Mouse (Mus musculus): ENCODE results near the gene 4930404N11Rik. TPM values are rescaled to one million over a fixed set of nuclear protein-coding genes. Genes with fewer than 3 reads are reported as not detected.

The 4930404N11Rik gene
- total RNA-seq, 4 experiments from 2014 or later, result 1.0 to 3.2 (median 1.4) TPM

DNA sequence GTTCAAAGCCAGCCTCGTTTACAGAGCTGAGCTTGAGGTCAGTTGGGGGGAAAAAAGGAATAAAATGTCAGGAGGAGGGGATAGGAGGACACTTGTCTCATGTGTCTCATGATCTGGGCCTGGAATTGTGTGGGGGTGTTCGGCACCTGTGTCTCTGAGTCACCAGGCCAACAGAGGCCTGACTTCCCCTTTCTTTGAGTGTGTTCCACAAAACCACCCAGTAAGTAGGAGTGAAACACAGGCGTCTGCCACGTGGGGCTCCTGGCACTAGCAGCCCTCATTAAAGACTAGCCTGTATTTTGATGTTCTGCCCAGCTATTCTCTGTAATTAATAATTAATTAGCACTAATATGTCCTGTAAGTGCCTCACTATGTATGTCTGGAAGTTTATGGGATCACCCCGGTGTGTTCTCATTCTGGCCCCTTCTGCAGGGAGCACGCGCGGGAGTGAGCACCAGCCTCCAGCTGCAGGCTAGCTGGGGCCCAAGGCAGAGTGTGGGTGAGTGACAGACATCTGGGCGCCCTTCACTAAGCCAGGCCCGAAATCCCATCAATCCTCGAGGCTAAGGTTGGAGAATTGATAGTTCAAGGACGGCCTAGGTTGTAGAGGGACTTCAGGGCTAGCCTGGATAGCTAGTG lies 9.1 kb downstream of the 4930404N11Rik start:
- DNase-seq (ENCODE audit: low spot score in 2 of 2), result no peak

DNA sequence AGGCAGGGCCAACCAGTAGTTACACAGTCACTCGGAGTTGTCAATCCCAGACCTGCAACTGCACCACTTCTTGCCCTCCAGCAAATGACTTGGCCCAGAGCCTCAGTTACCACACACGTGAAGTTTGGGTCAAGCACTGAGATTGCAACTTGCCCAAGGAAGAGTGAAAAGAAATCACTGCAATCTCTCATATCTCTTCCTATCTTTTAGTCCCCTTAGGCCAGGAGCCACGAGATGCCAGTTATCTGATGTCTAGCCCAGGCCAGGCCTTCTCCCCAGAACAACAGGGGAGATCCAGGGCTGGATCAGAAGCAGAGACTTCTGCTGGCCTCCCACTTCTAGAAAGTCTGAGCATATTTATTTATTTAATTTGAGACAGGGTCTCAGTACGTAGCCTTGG lies 10.1 kb downstream of the 4930404N11Rik start:
- no peak for DNase-seq (ENCODE audit: low spot score in 2 of 2)

DNA sequence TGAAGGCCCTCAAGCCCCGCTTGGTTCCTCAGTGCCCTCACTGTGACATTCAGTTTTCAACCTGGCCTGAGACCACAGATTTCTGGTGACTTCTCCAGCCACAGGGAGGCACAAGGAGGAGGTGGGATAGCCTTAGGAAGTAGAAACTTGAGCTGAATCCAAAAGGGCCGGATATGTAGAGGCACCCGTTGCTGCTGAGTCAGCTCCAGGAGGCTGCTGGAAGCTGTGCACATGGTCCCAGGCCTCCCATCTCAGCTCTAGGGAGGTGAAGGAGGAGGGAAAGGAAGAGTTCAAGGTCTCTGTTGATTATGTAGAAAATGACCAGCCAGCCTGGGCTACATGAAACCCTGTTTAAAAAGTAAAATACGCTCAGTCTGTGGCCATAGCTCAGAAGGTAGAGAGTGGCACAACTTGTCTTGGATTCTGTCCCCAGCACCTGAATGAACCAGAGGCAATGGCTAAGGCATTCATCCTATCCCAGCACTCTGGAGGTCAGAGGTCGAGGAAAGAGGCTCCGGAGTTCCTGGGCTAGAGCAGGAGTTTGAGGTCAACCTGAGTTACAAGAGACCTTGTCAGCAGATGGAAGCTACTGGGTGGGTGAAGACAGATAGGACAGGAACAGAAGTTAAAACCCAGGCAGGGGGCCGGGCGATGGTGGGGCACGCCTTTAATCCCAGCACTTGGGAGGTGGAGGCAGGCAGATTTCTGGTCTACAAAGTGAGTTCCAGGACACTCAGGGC lies 10.7 kb downstream of the 4930404N11Rik start:
- no peak for DNase-seq (ENCODE audit: low spot score in 2 of 2)

DNA sequence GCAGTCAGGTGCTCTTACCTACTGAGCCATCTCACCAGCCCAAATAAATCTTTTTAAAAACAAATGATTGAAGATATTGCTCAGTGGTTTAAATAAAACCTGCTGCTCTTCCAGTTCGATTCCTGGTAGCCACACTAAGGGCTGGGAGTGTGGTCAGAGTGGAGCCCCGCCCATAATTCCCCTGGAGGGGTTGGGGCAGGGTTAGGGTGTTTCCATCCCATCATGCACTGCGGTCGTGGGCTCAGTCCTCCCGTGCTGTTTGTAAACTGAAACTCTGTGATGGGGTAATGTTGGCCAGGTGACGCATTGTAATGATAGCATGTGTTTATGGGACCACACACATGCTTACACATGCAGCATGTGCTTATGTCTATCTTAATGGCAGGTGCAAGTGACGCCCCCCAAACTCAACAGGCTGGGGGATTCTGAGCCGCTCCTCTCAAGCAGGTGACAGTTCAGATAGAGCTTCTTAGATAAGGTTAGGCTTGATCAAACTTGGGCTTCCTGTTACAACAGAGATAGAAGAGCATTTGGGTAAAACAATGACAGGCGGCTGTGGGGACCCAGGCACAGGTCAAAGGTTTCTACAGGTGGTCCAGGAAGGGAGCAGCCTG lies 13.8 kb downstream of the 4930404N11Rik start:
- no peak for DNase-seq (ENCODE audit: low spot score in 2 of 2)

DNA sequence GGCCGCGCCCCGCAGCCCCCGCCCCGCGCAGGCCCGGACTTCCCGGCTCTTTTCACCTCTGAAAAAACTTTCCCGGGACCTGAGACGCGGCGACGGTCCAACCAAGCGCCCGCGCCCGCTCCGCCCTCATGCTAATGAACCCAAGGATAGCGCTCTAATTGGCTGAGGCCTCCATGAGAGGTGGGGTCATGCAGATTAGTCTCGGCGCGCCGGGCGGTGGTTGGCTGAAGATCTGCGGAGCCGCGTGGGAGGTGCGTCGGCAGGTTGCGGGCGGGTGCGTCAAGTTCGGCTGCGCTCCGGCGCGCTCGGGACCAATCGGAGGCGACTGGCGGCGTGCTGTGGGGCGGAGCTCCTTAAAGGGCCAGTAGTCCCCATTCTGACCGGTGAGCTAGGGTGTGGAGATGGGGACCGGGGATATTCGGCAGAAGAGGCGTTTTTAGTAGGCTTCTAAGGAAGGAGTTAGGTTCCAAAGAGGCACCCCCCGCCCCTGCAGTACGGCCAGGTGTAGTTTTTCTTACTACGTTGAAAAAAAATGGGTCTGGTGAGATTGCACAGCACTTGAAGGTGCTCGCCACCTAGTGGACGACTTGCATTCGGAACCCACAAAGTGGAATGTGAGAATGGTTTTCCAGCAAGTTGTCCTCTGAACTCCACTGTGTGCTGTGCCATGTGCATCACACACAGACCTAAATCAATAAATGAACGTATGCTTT lies 15.1 kb downstream of the 4930404N11Rik start, which contains the start of gene Hmg20b:
TSS of gene Hmg20b (minus strand) at position 130 of the 713 bp plus-strand sequence.
- peak; percentile 99 for DNase-seq (ENCODE audit: low spot score in 2 of 2)

DNA sequence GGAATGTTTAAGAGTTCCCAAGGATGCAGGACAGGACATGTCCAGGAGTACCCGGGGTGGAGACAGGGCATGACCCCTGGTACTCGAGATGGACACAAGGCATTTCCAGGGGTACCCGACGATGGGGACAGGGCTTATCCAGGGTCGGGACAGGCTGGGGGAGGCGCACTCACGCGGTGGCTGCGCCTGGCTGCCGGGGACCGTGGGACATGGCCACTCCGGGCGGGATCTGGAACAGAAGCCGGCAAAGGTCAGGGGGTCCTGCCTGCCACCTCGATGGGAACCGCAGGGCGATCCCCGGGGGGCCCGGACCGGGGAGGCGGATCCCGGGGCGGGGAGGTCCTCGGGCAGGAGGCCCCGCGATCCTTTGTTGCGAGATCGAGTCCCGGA lies 15.7 kb downstream of the 4930404N11Rik start:
- DNase-seq (ENCODE audit: low spot score in 2 of 2), result no peak

DNA sequence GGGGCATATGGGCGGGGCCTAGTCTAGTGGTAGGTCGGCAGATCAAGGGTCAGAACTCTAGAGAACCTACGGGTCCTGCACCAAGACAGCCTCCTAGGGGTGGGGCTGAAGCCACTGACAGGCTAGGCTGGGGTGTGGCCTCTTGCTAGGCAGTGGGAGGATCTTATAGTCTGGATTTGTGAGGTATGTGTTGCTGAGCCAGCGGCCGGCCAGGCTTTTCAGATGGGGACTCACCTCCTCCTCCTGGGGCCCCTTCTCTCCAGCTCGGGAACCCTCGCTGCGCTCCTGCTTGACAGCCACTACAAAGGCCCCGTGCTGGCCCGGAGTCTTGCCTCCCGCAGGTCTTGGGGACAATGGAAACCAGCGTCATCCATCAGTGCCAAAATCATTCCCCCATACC lies 16.5 kb downstream of the 4930404N11Rik start:
- no peak for DNase-seq (ENCODE audit: low spot score in 2 of 2)

DNA sequence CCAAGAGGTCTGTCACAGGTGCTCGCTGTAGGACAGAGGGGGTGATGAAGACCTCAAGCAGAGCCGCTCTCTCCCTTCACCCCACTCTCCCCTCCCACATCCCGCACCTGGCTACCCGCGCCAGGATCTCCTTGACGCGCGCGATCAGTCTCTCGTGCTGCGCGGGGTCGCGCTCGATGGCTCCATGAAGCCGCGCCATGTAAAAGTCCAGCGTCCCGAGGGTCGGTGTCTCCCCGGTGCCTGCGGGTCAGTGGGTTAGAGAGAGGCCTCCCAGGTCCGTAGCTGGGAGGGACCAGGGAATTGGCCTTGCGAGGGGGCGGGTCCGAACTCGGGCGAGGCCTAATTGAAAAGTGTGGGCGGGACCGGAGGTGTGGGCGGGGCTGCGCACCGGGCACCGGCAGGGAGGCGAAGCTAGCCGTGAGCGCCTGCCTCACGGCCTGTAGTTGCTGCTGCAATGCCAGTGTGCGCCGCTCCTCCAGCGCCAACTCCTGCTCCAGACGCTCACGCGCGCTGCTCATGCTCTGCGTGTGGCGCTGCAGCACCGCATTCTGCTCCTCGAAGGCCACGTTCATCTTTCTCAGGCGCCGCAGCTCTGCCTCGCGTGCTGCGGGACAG lies 19.1 kb downstream of the 4930404N11Rik start:
- DNase-seq (ENCODE audit: low spot score in 2 of 2), result no peak

DNA sequence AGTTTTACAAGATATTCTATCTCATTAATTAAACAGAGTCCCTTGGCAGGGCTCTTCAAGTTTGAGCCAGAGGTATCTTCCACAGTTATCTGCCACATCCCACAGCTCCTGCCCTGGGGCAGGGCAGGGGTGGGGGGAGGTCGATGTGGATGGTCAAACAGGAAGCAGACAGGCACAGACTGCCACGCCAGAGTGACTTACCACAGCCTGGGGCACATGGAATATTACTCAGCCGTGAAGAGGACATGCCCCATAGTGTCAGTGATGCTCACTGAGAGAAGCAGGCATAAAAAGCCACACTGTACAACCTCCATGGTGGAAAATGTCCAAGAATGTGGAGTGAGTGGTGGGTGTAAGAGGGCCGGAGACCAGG lies 20.5 kb downstream of the 4930404N11Rik start:
- no peak for DNase-seq (ENCODE audit: low spot score in 2 of 2)

DNA sequence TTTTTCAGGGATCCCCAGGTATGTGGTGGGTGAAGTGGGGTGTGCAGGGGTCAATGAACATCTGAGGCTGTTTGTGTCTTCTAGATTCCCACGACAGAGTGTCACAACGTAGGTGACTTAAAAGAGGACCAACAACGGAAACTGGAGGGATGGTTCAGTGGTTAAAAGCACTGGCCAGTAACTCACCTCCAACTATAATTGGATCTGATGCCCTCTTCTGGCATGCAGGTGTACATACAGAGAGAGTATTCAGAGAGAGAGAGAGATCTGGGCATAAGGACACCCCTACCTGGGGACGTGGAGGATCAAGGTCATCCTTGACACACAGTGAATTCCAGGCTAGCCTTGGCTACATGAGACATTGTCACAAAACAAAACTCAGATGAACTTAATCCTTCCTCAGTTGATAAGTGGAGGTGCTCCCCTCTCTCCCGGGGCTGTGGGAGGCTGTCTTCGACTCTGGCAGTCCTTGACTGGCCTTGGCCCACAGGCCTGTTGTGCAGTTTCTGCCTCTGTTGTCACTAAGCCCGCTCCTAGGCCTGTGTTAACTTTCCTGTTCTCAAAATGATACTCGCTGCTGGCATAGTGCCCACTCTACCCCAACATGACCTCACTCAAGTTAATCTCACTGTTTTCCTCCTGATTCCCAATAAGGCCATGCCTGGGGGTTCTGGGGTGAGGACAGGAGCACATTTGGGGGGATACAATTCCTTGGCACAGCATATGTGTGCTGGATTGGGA lies 21.0 kb downstream of the 4930404N11Rik start:
- DNase-seq (ENCODE audit: low spot score in 2 of 2), result no peak

DNA sequence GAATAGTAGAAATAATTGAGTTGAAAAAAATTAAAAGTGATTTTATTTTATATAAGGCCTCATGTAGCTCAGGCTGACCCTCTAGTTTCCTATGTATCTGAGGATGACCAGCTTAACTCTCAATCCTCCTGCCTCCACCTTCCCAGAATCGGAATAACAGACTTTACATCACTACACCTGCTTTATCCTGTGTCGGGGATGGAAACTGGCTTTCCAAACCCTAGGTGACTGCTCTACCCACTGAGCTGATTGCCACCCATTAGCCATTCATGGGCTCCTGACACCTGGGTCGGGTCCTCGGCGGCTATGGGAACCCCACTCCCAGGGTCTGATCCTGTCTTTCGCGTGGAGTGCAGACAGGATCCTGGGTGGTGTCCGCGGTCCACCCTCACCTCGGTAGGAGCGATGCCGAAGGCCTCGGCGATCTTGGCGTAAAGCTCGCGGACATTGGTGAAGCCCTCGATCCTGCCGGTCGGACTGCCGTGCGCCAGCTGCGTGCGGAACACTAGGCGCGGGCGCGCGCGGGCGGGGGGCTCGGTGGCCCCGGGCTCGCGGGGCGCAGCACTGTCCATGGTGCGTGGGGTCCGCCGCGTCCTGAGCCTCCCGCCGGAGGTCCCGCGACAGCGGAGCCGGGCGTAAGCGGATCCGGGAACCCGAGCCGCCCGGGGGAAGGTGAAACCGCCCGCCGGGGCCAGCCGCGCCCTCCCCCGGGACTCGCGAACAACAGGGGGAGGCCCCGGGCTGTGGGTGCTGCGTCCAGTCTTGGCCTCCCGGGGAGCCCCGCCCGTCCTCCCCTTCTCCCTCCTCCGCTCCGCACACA lies 22.7 kb downstream of the 4930404N11Rik start, which contains the start of gene Gipc3:
TSS of gene Gipc3 (minus strand) at position 581 of the 820 bp plus-strand sequence.
- no peak for DNase-seq (ENCODE audit: low spot score in 2 of 2)

DNA sequence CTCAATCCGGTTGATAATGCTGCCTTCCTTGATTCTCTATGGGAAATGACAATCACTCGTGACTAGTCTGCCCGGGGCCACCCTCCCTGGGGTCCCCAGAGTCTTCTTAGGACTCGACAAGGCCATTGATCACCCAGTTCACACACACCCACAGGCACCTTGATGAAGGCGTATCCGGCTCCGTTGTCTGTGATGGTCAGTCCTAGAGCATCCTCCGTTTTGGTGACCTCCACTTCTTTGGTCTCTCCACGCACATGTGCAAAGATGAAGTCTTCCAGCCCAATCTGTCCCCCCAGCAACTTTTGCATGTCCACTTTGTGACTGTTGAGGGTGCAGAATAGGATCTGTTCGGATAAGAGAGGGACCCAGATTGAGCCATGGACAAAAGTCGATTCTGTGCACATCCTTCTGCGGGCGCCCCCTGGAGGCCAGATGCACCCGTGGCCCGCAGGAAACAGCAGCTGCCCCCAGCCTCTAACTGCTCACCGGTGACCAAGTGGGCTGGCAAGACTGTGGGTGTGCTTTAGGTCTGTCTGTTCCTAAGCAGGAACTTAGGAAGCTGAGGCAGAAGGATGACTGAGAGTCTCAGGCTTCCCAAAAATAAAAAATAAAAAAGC lies 24.2 kb downstream of the 4930404N11Rik start:
- no peak for DNase-seq (ENCODE audit: low spot score in 2 of 2)

DNA sequence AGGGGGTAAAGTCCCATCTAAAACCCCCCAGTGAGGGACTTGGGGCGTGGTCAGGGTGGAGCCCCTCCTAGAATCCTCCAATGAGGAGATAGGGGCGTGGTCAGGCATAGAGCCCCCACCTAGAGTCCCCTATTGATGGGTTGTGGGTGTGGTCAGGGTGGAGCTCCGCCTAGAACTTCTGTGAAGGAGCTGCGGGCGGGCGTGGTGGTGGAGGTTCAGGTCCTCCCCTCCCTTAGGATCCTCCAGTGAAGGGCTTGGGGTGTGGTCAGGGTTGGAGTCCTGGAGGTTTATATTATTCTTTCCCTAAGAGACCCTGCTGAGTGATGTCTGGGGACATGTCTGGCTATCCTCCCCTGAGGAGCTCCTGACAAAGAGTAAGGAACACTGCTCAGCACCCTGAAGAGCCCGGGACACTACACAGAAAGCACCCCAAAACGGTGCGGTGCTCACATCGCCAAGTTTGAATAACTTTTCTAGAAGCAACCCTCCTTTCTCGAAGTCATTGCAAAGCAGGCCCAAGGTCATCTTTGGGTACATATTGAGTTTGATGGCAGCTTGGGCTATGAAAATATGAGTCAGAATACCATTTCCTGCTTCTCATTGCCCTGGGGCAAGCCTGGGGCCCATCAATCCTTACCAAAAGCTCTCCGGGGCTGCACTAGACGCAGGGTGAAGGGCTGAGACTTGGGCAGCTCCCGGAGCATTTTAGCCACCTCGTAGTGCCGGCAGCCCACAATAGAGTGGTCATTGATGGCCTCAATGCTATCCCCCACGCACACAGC lies 24.9 kb downstream of the 4930404N11Rik start:
- no peak for DNase-seq (ENCODE audit: low spot score in 2 of 2)

DNA sequence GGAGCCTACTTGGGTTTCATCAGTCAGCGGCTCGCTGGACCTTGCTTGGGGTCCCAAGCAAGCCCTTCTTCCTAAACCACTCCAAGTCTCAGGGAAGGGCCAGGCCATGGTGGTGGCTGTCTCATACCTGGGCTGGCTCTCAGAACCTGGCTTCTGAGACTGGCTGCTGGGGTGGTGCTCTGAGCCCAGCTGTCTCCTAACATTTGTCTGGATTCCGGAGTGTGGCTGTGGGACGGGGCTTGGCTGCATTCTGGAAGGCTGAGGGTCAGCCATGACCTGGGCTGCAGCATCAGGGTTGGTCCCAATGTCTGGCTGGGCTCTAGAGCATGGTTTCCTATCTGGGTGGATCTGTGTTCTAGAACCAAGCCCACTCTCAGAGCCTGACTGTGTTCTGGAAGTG lies 29.1 kb downstream of the 4930404N11Rik start:
- DNase-seq (ENCODE audit: low spot score in 2 of 2), result no peak

DNA sequence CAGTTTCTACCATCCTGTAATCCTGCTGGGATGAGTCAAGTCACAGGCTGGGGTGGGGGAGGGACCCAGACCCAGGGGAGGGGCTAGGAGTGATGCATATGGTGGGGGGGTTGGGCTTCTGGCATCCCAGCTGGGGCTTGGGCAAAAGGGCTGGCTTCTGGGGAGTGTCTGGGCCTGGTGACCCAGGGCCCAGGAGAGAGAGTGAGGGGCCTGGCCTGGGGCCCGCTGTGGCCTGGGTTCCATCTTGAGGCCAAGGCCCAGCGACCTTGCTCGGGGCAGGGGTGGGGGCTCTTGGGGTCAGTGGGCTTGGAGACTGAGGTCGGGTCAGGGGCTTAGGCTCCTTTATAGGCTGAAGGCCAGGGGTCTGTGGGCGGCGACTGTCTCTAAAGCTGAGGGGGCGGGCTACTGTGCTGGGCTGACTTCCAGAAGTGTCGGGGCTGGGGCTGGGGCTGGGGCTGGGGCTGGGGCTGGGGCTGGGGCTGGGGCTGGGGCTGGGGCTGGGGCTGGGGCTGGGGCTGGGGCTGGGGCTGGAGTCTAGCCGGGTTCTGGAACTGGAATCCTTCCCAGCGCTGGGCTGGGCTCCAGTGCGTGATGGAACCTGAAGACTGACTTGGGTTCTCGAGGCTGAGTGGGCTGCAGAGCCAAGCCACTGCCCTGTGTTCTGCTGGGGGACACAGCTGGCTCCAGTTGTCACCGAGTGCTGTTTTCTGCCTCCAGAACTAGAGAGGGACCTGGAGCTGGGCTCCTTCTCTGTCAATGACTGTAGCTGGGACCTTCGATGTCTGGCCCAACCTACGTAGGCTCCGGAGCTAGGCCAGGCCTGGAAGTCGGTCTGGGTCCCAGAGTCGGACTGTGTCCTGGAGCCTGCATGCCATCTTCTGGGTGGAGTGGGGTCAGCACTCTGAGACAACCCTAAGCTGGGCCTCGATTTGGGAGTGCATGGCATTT lies 29.9 kb downstream of the 4930404N11Rik start:
- no peak for DNase-seq (ENCODE audit: low spot score in 2 of 2)

DNA sequence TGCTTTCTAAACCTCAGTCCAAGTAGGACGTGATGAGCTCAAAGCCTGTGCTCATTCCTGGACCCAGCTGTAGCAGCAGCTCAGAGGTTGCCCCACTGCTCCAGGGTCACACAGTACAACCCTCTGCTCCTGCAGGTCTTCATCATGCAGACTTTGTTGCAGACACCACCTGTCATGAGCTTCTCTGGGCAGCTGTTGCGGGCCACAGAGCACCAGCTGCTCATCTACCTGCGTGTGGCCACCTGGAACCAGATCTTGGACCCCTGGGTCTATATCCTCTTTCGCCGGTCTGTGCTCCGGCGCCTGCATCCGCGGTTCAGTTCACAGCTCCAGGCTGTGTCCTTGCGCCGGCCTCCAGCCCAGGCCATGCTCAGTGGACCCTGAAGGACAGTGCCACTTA lies 31.3 kb downstream of the 4930404N11Rik start:
- no peak for DNase-seq (ENCODE audit: low spot score in 2 of 2)

DNA sequence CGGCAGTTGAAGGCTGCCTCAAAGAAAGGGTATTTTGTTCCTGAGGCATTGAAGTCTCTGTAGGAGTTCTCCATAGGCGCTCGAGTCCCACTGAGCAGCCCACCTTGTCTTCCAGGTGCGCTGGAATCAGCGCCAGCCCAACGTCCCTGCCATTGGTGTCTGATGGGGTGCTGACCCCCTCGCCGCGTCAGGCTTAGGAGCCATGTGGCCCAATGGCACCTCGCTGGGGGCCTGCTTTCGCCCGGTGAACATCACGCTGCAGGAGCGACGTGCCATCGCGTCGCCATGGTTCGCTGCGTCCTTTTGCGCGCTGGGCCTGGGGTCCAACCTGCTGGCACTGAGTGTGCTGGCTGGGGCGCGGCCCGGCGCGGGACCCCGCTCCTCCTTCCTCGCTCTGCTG lies 33.3 kb downstream of the 4930404N11Rik start:
- DNase-seq (ENCODE audit: low spot score in 2 of 2), result no peak
